Mouse (Mus musculus) CH12.LX (cell line): ENCODE data around the gene Gm17581.

Experiments
- CTCF ChIP-seq, 2 experiments: IDR thresholded peaks in 1 of 2; conservative IDR thresholded peaks in 1 of 2; 2 replicates each; pipeline ENCODE4 v1.5.1; 2011 to 2012; ENCODE audit warnings: low read depth in 2 of 2, low read length in 2 of 2, improper control_type of control experiment in 1 of 2, inconsistent platforms in 1 of 2, mild to moderate bottlenecking in 1 of 2, moderate library complexity in 1 of 2
- EP300 ChIP-seq: IDR thresholded peaks from 2 replicates; pipeline ENCODE4 v1.6.1; 2011; ENCODE audit warnings: low read length, improper control_type of control experiment
- TCF12 ChIP-seq: IDR thresholded peaks from 2 replicates; pipeline ENCODE4 v1.6.1; 2014; ENCODE audit warnings: low read depth, mild to moderate bottlenecking, inconsistent platforms, low read length, improper control_type of control experiment
- USF2 ChIP-seq: conservative IDR thresholded peaks from 2 replicates; pipeline ENCODE4 v1.6.1; 2011; ENCODE audit warnings: low read depth, low read length, improper control_type of control experiment

- no peak for TF ChIP-seq USF2
- no peak for TF ChIP-seq TCF12
- no peak for TF ChIP-seq CTCF (conservative IDR thresholded peaks at IDR 0.05 in 1 of 2, IDR thresholded peaks at IDR 0.05 in 1 of 2; ENCODE audit: low read depth in 2 of 2, low read length in 2 of 2)
- TF ChIP-seq EP300, result no peak
Measured at GRCm38 (mm10) chr2:155726302-155726701, 9.4 kb downstream of the Gm17581 start.
